In genomic region chr11:106529113-106529512, GRCm38 (mm10) we compare ENCODE assay signal across 23 mouse cellular contexts. TPM values are rescaled to one million over a fixed set of nuclear protein-coding genes. Genes with fewer than 3 reads are reported as not detected.
A peak's percentile ranks its signal among the peaks of the same experiment; 100 is the strongest.
DNase-seq lines count a peak whose midpoint lies in the region; ATAC-seq and TF ChIP-seq lines count a peak whose summit lies in the region.
"Had no signal": no experiment of that assay in that cellular context is flagged by ENCODE, and none has a peak within 500 bp of the region (broad histone marks: within the 10 kb centered on the region; RNA-seq: fewer than 3 reads in every experiment).

No protein-coding gene starts in this region.

- H3K36me3 ChIP-seq in hindbrain, postnatal 0 days (ENCODE audit: insufficient read depth, low read length) = no peaks in the 10 kb centered on the region
- H3K36me3 ChIP-seq in hindbrain, embryonic 10.5 days = 0 out of 2 replicates have a peak, but pooled peaks cover 3% of the 10 kb centered on the region
- peaks cover 54% of the 10 kb centered on the region for H3K36me3 ChIP-seq in liver, embryonic 12.5 days

- H3K4me3 ChIP-seq in hindbrain, postnatal 0 days (ENCODE audit: low read length) = no peak overlapping the region
- H3K4me3 ChIP-seq in hindbrain, embryonic 10.5 days = no peak overlapping the region
- no peak overlapping the region for H3K4me3 ChIP-seq in liver, embryonic 12.5 days
- H3K4me3 ChIP-seq: embryonic facial prominence, embryonic 15.5 days; erythroblast, embryonic 14.5 days; heart, embryonic 10.5 days had no signal

- 0 out of 2 replicates have a peak overlapping the region, but pooled peaks have one; percentile 15 for H3K27ac ChIP-seq in hindbrain, postnatal 0 days
- no peak overlapping the region for H3K27ac ChIP-seq in hindbrain, embryonic 10.5 days
- peak overlapping the region; percentile 37; the same call in 1 of the 2 replicates for H3K27ac ChIP-seq in liver, embryonic 12.5 days
- H3K27ac ChIP-seq: embryonic facial prominence, embryonic 15.5 days had no signal

- no peak for TF ChIP-seq CTCF in hindbrain, postnatal 0 days (IDR thresholded peaks at IDR 0.05; ENCODE audit: low read depth)

- no peaks in the 10 kb centered on the region for H3K27me3 ChIP-seq in hindbrain, postnatal 0 days (ENCODE audit: insufficient read depth, low read length)
- H3K27me3 ChIP-seq in hindbrain, embryonic 10.5 days (ENCODE audit: insufficient read depth, poor library complexity, severe bottlenecking) = peaks cover 3% of the 10 kb centered on the region; the same call in 1 of the 2 replicates
- no peaks in the 10 kb centered on the region for H3K27me3 ChIP-seq in liver, embryonic 12.5 days (replicated peaks)
- H3K27me3 ChIP-seq: embryonic facial prominence, embryonic 15.5 days had no signal

- no peak overlapping the region for H3K9ac ChIP-seq in hindbrain, postnatal 0 days (replicated peaks; ENCODE audit: low read length)
- no peak overlapping the region for H3K9ac ChIP-seq in liver, embryonic 12.5 days
- H3K9ac ChIP-seq: embryonic facial prominence, embryonic 15.5 days had no signal

- H3K9me3 ChIP-seq in hindbrain, postnatal 0 days (ENCODE audit: low read length) = no peaks in the 10 kb centered on the region
- H3K9me3 ChIP-seq in hindbrain, embryonic 10.5 days = no peaks in the 10 kb centered on the region
- no peaks in the 10 kb centered on the region for H3K9me3 ChIP-seq in liver, embryonic 12.5 days (replicated peaks)
- H3K9me3 ChIP-seq: embryonic facial prominence, embryonic 15.5 days; G1E; heart, embryonic 10.5 days had no signal

- H3K4me2 ChIP-seq in hindbrain, postnatal 0 days (ENCODE audit: low read depth, low read length) = no peak overlapping the region
- H3K4me2 ChIP-seq in liver, embryonic 12.5 days = no peak overlapping the region
- H3K4me2 ChIP-seq: embryonic facial prominence, embryonic 15.5 days had no signal

- 43% methylated on average over 4 of the region's 4 CpGs for WGBS in hindbrain, postnatal 0 days
- WGBS in hindbrain, embryonic 10.5 days = 78% methylated on average over 4 of the region's 4 CpGs
- WGBS in liver, embryonic 12.5 days (ENCODE audit: insufficient replicate concordance) = 85% methylated on average over 4 of the region's 4 CpGs

- ATAC-seq in hindbrain, postnatal 0 days = peak; percentile 86
- ATAC-seq in liver, embryonic 12.5 days = no peak
- ATAC-seq: CD4-positive, CD25-positive, alpha-beta regulatory T cell, adult 4 months; forebrain, embryonic 16.5 days had no signal

- peaks cover 5% of the 10 kb centered on the region; the same call in 1 of the 2 replicates for H3K4me1 ChIP-seq in hindbrain, postnatal 0 days (ENCODE audit: insufficient read depth, low read length)
- peaks cover 53% of the 10 kb centered on the region for H3K4me1 ChIP-seq in hindbrain, embryonic 10.5 days (replicated peaks)
- H3K4me1 ChIP-seq in liver, embryonic 12.5 days = peaks cover 39% of the 10 kb centered on the region

- DNase-seq in cerebellum, postnatal 10 days = peak; percentile 12
- no peak for DNase-seq in cerebellum, adult 11 months
- DNase-seq in hindbrain, postnatal 0 days (ENCODE audit: low spot score) = peak; percentile 70
- no peak for DNase-seq in hindbrain, embryonic 10.5 days (ENCODE audit: low spot score)
- DNase-seq in liver = no peak
- DNase-seq in retina, postnatal 1 day = peak; percentile 35
- no peak for DNase-seq in retina, embryonic 14.5 days (ENCODE audit: low spot score)
- DNase-seq: adrenal gland, postnatal 10 days; B cell, adult 2 months; cerebellum, adult 2 months; cerebellum, postnatal 14 days; embryo, embryonic 11 days; gastrocnemius, postnatal 10 days; heart, adult 18-20 months; heart, postnatal 10 days; heart, postnatal 4 days had no signal

RNA-seq across cellular contexts. Expression of gene Ern1, which starts 41.5 kb away (rescaled TPM):
- 8.0 and 11.6 TPM in 2 replicates for total RNA-seq in hindbrain, postnatal 0 days (2014; rRNA removed)
- polyA plus RNA-seq in hindbrain, postnatal 0 days (2015; fragmentation: Nextera tagmentation; extraction: Ambion mirVana) = 3.0 and 3.4 TPM in 2 replicates
- polyA plus RNA-seq in hindbrain, embryonic 10.5 days (2016; fragmentation: Nextera tagmentation; extraction: Ambion mirVana) = 6.3 and 7.1 TPM in 2 replicates
- polyA plus RNA-seq in liver, embryonic 12.5 days (2016; fragmentation: Nextera tagmentation; extraction: Ambion mirVana) = 6.7 and 6.8 TPM in 2 replicates

Comparison
In these comparisons a context has a peak if more than half of its experiments do, and no peak if none do; other contexts are left out.
1. DNase-seq: peak in cerebellum, postnatal 10 days (2 of 2), hindbrain, postnatal 0 days (single experiment) and retina, postnatal 1 day (single experiment); none in cerebellum, adult 11 months (single experiment), hindbrain, embryonic 10.5 days (single experiment), liver (single experiment) and retina, embryonic 14.5 days (single experiment).